Mouse (Mus musculus) thymus, adult 2 months (tissue): ENCODE results near the gene Afg3l1.

Source experiments
- CTCF ChIP-seq: fragments of 200-500 bp; IDR thresholded peaks from 2 replicates; pipeline ENCODE4 v1.5.1; 2012; ENCODE audit warnings: mild to moderate bottlenecking, control low read depth, low read length, moderate library complexity, borderline replicate concordance; ENCODE audit not compliant: control insufficient read depth, poor library complexity, insufficient read depth; ENCODE audit errors: extremely low read depth
- POLR2A ChIP-seq: fragments of 200-500 bp; IDR thresholded peaks from 2 replicates; pipeline ENCODE4 v1.6.1; 2012; ENCODE audit warnings: mild to moderate bottlenecking, low read length, control low read depth, moderate library complexity; ENCODE audit not compliant: control insufficient read depth, poor library complexity, insufficient read depth; ENCODE audit errors: extremely low read depth

DNA sequence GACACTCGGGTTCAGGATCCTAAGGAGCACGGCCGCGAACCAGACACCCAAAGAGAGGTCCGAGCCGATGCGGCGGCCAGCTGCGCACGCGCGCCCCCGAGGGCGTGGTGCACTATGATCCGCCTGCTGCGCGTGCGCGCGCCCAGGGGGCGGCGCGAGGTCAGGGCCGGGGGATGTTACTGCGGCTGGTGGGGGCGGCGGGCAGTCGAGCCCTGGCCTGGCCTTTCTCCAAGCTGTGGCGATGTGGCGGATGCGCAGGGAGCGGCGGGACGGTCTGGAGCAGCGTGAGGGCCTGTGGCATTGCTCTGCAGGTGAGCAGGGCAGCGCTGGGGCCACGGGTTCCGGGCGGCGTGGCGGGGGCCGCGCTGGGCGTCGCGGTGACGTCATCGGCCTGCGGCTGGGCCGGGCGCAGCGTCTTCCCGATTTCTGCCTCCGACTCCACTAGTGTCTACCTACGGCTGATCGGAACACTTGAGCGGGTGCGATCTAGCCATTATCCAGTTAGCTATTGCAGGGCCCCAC lies at the start of gene Afg3l1:
- peak; percentile 72; the same call in 1 of the 2 replicates for TF ChIP-seq CTCF
- peak; percentile 70 for TF ChIP-seq POLR2A
